Mouse (Mus musculus) bone marrow, adult 2 months (tissue): ENCODE data around the gene Prnp.

ENCODE experiments used
- CTCF ChIP-seq: fragments of 200-500 bp; IDR thresholded peaks from 2 replicates; pipeline ENCODE4 v1.5.1; 2011; ENCODE audit warnings: low read length, control low read depth; ENCODE audit not compliant: control insufficient read depth, insufficient read depth
- POLR2A ChIP-seq: fragments of 200-500 bp; IDR thresholded peaks from 2 replicates; pipeline ENCODE4 v1.6.1; 2011; ENCODE audit warnings: low read depth, mild to moderate bottlenecking, control low read depth, low read length, borderline replicate concordance; ENCODE audit not compliant: control insufficient read depth

DNA sequence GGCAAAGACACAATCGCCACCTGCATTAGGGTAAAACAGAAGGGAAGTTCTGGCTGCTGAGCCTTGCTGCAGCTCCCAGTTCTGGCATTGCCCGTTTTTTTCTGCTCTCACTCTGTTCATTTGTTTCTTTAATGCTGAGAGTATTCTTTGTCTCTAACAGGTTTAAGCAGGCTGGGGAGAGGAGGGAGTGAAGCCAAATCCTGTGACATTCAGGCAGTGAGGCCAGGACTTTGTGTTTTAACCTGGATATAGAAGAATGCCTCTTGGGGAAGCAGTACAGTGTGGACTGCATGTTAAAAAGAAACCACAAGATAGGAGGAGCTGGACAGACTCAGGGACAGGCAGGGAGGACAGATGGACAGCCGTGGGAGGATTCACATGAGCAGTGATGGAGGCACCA is 23.9 kb downstream of the Prnp start:
- no peak for TF ChIP-seq CTCF
- TF ChIP-seq POLR2A = no peak
